Mouse (Mus musculus): ENCODE measurements around the gene Knstrn.
A peak's percentile ranks its signal among the peaks of the same experiment; 100 is the strongest.

Gene Knstrn

GRCm38 (mm10) chr2:118900826-118901140, 87.0 kb downstream of the Knstrn start:
- no peak for DNase-seq

GRCm38 (mm10) chr2:118901175-118902031, 87.6 kb downstream of the Knstrn start:
- peak; percentile 95 to 98 for DNase-seq

- DNase-seq, result peak; percentile 37 to 52
Measured at GRCm38 (mm10) chr2:118902051-118903025, 88.5 kb downstream of the Knstrn start.

GRCm38 (mm10) chr2:118903333-118903741, 89.5 kb downstream of the Knstrn start:
- DNase-seq, result peak; percentile 47 to 55
